Mouse (Mus musculus) liver, adult 10 weeks (tissue): Measurements from ENCODE around the gene Rnf111. TPM values are rescaled to one million over a fixed set of nuclear protein-coding genes. Genes with fewer than 3 reads are reported as not detected.

ENCODE experiments used
- polyA plus RNA-seq: library from polyadenylated mRNA; stranded (reverse); fragments of 350-450 nt; fragmentation: Illumina TruSeq; extraction: RNeasy Lipid Tissue Mini Kit (QIAGEN cat#74804); gene quantifications from one replicate; pipeline ENCODE4 v1.2.3, GENCODE M21; 2014; ENCODE audit warnings: low read depth, low replicate concordance

Rnf111 gene
- 30.2 TPM for polyA plus RNA-seq

DNA sequence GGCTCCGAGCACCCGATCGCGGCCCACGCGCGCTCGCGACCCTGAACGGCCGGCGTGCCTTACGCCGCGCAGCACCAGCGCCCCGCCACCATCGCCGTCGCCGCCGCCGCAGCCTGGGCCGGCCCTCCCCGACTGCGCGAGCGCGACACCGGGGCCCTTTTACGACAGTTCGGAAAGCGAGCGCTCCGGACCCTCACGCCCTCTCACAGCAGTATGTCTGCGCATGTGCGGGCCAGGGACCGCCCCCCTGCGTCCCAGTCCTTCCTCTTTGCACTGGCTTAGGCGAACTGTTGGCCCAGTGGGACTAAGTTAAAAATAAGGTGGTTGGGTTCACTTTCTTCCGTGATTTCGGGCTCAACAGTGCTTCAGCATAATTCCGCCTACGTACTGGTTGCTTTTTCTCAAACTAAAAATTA, at the start of gene Rnf111:
Gene Rnf111, minus strand, starts transcription at position 100 of the 416 bp plus-strand sequence.

DNA sequence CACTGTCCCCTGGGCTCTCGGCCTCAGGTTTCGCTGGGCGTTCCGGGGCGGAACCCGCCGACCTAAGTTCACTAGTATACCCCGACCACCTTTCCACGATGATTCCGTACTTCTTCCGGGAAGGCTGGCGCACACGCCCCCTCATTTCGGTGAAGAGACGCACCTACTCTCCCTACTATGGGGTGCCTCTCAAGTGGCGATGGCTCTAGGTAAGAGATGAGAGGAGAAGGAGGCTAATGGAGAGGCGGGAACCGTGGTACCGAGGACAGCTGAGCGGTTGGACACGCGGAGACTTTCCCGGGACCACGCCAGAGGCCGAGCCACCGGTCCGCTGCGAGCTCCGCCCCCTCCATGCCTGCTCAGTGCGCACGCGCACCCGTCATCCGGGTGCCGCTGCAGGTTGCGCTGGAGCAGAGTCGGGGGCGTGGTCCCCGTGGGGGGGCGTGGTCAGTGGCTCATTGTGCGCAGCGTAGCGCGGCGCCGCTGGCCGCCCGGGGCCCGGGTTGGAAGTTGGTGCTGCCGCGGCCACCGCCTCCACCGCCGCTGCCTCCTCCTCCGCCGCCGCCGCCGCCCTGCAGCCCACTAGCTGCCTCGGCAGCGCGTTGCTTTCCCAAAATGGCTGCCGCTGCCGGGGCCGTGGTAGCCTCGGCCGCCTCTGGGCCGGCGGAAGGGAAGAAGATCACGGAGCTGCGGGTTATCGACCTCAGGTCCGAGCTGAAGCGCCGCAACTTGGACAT, 38.9 kb upstream of the Rnf111 start, which contains the start of gene Sltm:
Gene Sltm, plus strand, starts transcription at position 450 of the 737 bp plus-strand sequence.

DNA sequence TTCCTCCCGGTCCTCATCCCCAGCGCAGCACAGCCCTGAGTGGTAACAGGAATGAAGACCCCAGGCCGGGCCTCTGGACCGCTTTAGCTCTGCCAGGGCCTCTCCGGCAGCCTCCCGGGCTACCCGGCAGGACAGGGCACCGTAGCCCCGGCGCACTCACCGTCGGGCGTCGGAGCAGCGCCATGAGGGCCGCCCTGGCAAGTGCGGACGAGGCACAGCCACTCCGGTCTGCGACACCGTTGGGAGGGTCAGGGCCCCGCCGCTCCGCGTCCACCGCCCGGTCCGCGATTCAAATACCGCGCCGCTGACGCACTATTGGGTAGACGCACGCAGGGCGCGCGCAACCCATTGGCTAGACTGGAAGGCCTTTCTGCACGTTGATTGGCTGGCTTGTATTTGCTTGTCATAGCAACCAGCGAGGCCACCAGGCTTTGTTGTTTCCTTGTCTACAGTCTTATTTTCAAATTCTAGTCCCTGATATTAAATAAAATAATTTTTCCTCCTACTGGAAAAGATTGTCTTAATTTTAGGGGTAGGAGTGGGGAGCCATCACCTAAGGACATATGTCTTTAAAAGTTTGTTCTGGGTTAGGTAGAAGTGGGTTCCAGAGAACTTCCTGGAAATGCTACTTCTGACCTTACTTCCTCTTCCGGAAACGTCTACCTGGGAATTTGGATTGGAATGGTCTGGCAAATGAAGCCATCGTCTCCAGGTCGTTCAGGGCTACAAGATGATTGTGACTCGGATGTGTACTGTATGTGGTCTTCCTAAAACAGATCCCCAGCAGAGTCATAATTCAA, 82.1 kb downstream of the Rnf111 start, which contains the start of gene Ccnb2:
Gene Ccnb2, minus strand, starts transcription at position 291 of the 800 bp plus-strand sequence.

Other genes starting within 250 kb of the Rnf111 start
- not detected for gene Ccnb2, start 82.2 kb downstream of the Rnf111 start, polyA plus RNA-seq
- 28.3 TPM for gene Sltm, start 39.0 kb upstream of the Rnf111 start, polyA plus RNA-seq
- not detected for gene Gm10642, start 152.5 kb upstream of the Rnf111 start, polyA plus RNA-seq
- gene Mindy2, start 153.4 kb upstream of the Rnf111 start, polyA plus RNA-seq, result 13.7 TPM
- gene Adam10, start 175.3 kb upstream of the Rnf111 start, polyA plus RNA-seq, result 34.4 TPM